Mouse (Mus musculus): ENCODE measurements around the gene Akr1cl. TPM values are rescaled to one million over a fixed set of nuclear protein-coding genes. Genes with fewer than 3 reads are reported as not detected.

The Akr1cl gene
- polyA plus RNA-seq, 1 experiment, result not detected

GRCm38 (mm10) chr1:65012726-65013125 lies 19.8 kb downstream of the Akr1cl start:
- no peak for TF ChIP-seq CTCF (IDR thresholded peaks at IDR 0.05; ENCODE audit: control insufficient read depth, insufficient read depth, low read length)
- no peak for TF ChIP-seq POLR2A (IDR thresholded peaks at IDR 0.05; ENCODE audit: borderline replicate concordance, control insufficient read depth, low read depth, low read length)
- Histone ChIP-seq H3K4me3 (replicated peaks; ENCODE audit: control insufficient read depth, low read depth, low read length) (no peak overlapping the region), H3K4me1 (ENCODE audit: control insufficient read depth, insufficient read depth, low read length) (no peaks in the 10 kb centered on the region), H3K27ac (ENCODE audit: control insufficient read depth, insufficient read depth, low read depth, low read length, poor library complexity) (no peak overlapping the region)
- 85% methylated on average over 4 of the region's 4 CpGs for WGBS

GRCm38 (mm10) chr1:65010153-65010552 lies 22.4 kb downstream of the Akr1cl start:
- no peak overlapping the region for H3K4me3 ChIP-seq (replicated peaks; ENCODE audit: control insufficient read depth, low read depth, low read length)
- no peaks in the 10 kb centered on the region for H3K4me1 ChIP-seq (ENCODE audit: control insufficient read depth, insufficient read depth, low read length)
- no peak overlapping the region for H3K27ac ChIP-seq (ENCODE audit: control insufficient read depth, insufficient read depth, low read depth, low read length, poor library complexity)
- TF ChIP-seq CTCF (IDR thresholded peaks at IDR 0.05; ENCODE audit: control insufficient read depth, insufficient read depth, low read length), result peak; percentile 67
- TF ChIP-seq POLR2A (IDR thresholded peaks at IDR 0.05; ENCODE audit: borderline replicate concordance, control insufficient read depth, low read depth, low read length), result no peak
- WGBS, result 10% methylated on average over 9 of the region's 9 CpGs

DNA sequence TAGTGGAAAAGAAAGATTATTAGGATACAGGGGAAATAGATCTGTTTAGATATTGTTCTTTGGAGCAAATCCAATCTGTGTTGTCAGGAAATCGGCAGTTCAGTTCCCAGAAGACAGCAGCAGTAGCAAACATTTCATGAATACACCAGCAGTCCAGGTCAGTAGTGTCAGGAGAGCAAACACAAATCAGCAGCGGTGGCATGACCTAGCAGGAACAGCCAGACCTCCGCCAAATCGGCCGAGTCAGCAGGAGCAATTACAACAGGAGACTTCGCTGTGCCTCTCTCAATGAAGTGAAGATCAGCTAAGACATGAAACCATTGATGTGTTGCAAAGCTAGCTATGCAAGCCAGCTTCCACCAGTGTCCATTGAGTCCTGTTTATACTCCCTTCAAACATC lies 27.0 kb downstream of the Akr1cl start:
- no peak for TF ChIP-seq POLR2A (IDR thresholded peaks at IDR 0.05; ENCODE audit: borderline replicate concordance, control insufficient read depth, low read depth, low read length)
- TF ChIP-seq CTCF (IDR thresholded peaks at IDR 0.05; ENCODE audit: control insufficient read depth, insufficient read depth, low read length), result no peak
- H3K4me1 ChIP-seq (ENCODE audit: control insufficient read depth, insufficient read depth, low read length), result no peaks in the 10 kb centered on the region
- H3K27ac ChIP-seq (ENCODE audit: control insufficient read depth, insufficient read depth, low read depth, low read length, poor library complexity), result no peak overlapping the region
- WGBS, result 88% methylated on average over 6 of the region's 6 CpGs
- H3K4me3 ChIP-seq (replicated peaks; ENCODE audit: control insufficient read depth, low read depth, low read length), result no peak overlapping the region

DNA sequence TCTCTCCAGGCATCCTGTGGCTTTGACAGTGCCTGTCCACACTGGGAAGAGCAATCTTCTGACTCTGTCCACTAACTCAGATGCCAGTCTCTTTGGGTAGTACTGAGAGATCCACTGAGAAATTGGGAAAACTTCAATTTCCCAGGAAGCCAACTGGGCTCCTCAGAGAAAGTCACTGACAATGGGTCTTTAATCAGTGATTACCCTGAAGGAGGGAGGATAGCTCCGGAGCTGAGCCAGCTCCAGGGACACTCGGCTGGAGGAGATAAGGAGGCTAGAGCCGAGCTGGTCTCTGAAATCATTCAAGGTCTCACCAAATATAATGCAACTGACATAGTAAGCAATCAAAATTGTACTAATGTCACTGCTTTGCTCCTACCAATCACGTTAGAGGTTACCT lies 28.0 kb downstream of the Akr1cl start:
- Histone ChIP-seq H3K4me1 (ENCODE audit: control insufficient read depth, insufficient read depth, low read length) (no peaks in the 10 kb centered on the region), H3K27ac (ENCODE audit: control insufficient read depth, insufficient read depth, low read depth, low read length, poor library complexity) (no peak overlapping the region), H3K4me3 (replicated peaks; ENCODE audit: control insufficient read depth, low read depth, low read length) (no peak overlapping the region)
- 77% methylated on average over 4 of the region's 4 CpGs for WGBS
- no peak for TF ChIP-seq CTCF (IDR thresholded peaks at IDR 0.05; ENCODE audit: control insufficient read depth, insufficient read depth, low read length)
- no peak for TF ChIP-seq POLR2A (IDR thresholded peaks at IDR 0.05; ENCODE audit: borderline replicate concordance, control insufficient read depth, low read depth, low read length)

GRCm38 (mm10) chr1:64993206-64993605 lies 39.4 kb downstream of the Akr1cl start:
- Histone ChIP-seq H3K27ac (ENCODE audit: control insufficient read depth, insufficient read depth, low read depth, low read length, poor library complexity) (no peak overlapping the region), H3K4me1 (ENCODE audit: control insufficient read depth, insufficient read depth, low read length) (no peaks in the 10 kb centered on the region), H3K4me3 (replicated peaks; ENCODE audit: control insufficient read depth, low read depth, low read length) (no peak overlapping the region)
- 63% methylated on average over 4 of the region's 4 CpGs for WGBS
- TF ChIP-seq CTCF (IDR thresholded peaks at IDR 0.05; ENCODE audit: control insufficient read depth, insufficient read depth, low read length) (no peak), POLR2A (IDR thresholded peaks at IDR 0.05; ENCODE audit: borderline replicate concordance, control insufficient read depth, low read depth, low read length) (no peak)

GRCm38 (mm10) chr1:64988176-64988575 lies 44.4 kb downstream of the Akr1cl start:
- H3K4me1 ChIP-seq (ENCODE audit: control insufficient read depth, insufficient read depth, low read length), result no peaks in the 10 kb centered on the region; the same call in 1 of the 2 replicates
- no peak overlapping the region for H3K27ac ChIP-seq (ENCODE audit: control insufficient read depth, insufficient read depth, low read depth, low read length, poor library complexity)
- H3K4me3 ChIP-seq (replicated peaks; ENCODE audit: control insufficient read depth, low read depth, low read length), result no peak overlapping the region
- TF ChIP-seq POLR2A (IDR thresholded peaks at IDR 0.05; ENCODE audit: borderline replicate concordance, control insufficient read depth, low read depth, low read length), result no peak
- TF ChIP-seq CTCF (IDR thresholded peaks at IDR 0.05; ENCODE audit: control insufficient read depth, insufficient read depth, low read length), result no peak

DNA sequence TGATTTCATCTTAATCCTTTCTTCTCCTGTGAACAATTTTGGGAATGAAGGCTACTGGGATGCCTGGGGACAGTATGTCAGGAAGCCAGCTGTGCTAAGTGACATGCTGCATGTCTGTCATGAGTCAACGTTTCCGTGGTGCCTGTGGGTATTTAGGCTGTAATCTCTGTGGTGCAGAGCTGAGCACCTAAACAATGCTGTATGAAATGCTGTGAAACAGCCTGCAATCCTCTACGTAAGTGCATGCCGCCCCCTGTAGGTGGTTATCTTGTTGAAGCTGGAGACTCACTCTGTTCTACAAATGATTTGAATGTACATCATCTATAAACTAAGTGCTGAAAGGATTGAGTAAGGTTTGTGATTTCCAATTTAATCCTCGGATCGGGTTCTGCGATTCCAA lies 46.4 kb downstream of the Akr1cl start:
- no peak overlapping the region for H3K4me3 ChIP-seq (replicated peaks; ENCODE audit: control insufficient read depth, low read depth, low read length)
- TF ChIP-seq CTCF (IDR thresholded peaks at IDR 0.05; ENCODE audit: control insufficient read depth, insufficient read depth, low read length), result peak; percentile 37
- TF ChIP-seq POLR2A (IDR thresholded peaks at IDR 0.05; ENCODE audit: borderline replicate concordance, control insufficient read depth, low read depth, low read length), result no peak
- 32% methylated on average over 7 of the region's 7 CpGs for WGBS
- no peak overlapping the region for H3K27ac ChIP-seq (ENCODE audit: control insufficient read depth, insufficient read depth, low read depth, low read length, poor library complexity)
- no peaks in the 10 kb centered on the region; the same call in 1 of the 2 replicates for H3K4me1 ChIP-seq (ENCODE audit: control insufficient read depth, insufficient read depth, low read length)

DNA sequence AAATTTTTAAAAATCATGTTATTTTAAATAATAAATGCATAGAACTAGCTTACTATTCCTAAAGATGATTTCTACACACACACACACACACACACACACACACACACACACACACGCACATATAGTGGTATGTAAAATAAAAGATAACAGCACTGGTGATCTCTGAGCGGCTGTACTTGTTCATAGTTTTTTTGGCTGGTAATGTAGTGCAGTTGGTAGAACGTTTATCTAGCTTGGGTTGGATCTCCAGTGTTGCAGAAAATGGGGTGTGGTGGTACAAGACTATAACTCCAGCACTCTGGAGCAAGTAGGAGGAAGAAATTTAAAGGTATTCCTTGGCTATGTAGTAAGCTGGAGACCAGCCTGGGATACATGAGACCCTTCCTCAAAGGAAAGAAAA lies 49.3 kb downstream of the Akr1cl start:
- TF ChIP-seq CTCF (IDR thresholded peaks at IDR 0.05; ENCODE audit: control insufficient read depth, insufficient read depth, low read length) (no peak), POLR2A (IDR thresholded peaks at IDR 0.05; ENCODE audit: borderline replicate concordance, control insufficient read depth, low read depth, low read length) (no peak)
- WGBS, result 61% methylated on average over 3 of the region's 3 CpGs
- no peak overlapping the region for H3K4me3 ChIP-seq (replicated peaks; ENCODE audit: control insufficient read depth, low read depth, low read length)
- no peaks in the 10 kb centered on the region; the same call in 1 of the 2 replicates for H3K4me1 ChIP-seq (ENCODE audit: control insufficient read depth, insufficient read depth, low read length)
- H3K27ac ChIP-seq (ENCODE audit: control insufficient read depth, insufficient read depth, low read depth, low read length, poor library complexity), result no peak overlapping the region

GRCm38 (mm10) chr1:64978321-64978799 lies 54.2 kb downstream of the Akr1cl start:
- 48% methylated on average over 7 of the region's 7 CpGs for WGBS
- TF ChIP-seq CTCF (IDR thresholded peaks at IDR 0.05; ENCODE audit: control insufficient read depth, insufficient read depth, low read length) (no peak), POLR2A (IDR thresholded peaks at IDR 0.05; ENCODE audit: borderline replicate concordance, control insufficient read depth, low read depth, low read length) (no peak)
- Histone ChIP-seq H3K4me1 (ENCODE audit: control insufficient read depth, insufficient read depth, low read length) (no peaks in the 10 kb centered on the region), H3K27ac (ENCODE audit: control insufficient read depth, insufficient read depth, low read depth, low read length, poor library complexity) (no peak overlapping the region), H3K4me3 (replicated peaks; ENCODE audit: control insufficient read depth, low read depth, low read length) (no peak overlapping the region)
